Mouse (Mus musculus): ENCODE results near the gene Myef2. TPM values are rescaled to one million over a fixed set of nuclear protein-coding genes. Genes with fewer than 3 reads are reported as not detected.

Gene Myef2
- polyA plus RNA-seq (2012; ENCODE audit: insufficient read depth, insufficient read length, low replicate concordance, missing spikeins): 262 TPM in 1 of 2 replicates, not detected in the other

DNA sequence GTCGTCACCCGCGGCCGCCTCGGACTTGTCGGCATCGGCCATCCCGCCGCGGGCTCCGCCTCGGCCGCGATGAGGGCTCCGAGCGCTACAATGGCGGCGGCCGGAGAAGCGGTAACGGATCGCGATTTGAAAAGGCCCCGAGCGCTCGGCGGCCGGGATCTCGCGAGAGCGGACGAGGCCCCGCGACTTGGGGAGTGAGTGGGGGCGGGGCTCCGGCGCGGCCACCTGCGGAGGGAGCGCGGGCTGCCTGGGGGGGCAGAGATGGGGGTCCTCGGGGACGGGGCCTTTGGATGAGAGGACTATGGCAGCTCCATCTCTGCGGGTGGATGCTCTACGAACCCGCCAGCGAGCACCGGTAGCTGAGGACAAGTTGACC, at the start of gene Myef2:
Gene Myef2, minus strand, starts transcription at position 185 of the 376 bp plus-strand sequence.
- under 1% methylated on average over 48 of the region's 48 CpGs for WGBS
- Histone ChIP-seq H3K4me3 (ENCODE audit: insufficient read depth, low read depth, low read length) (peak within 1 kb of the TSS; percentile 83), H3K27ac (ENCODE audit: insufficient read depth, low read depth, low read length) (peak within 1 kb of the TSS; percentile 88), H3K4me1 (ENCODE audit: control insufficient read depth, insufficient read depth, low read length) (no peaks in the 10 kb centered on the region)
- no peak for TF ChIP-seq CTCF (IDR thresholded peaks at IDR 0.05; ENCODE audit: insufficient read depth, low read depth, low read length)
- TF ChIP-seq POLR2A (IDR thresholded peaks at IDR 0.05; ENCODE audit: insufficient read depth, low read depth, low read length): no peak

DNA sequence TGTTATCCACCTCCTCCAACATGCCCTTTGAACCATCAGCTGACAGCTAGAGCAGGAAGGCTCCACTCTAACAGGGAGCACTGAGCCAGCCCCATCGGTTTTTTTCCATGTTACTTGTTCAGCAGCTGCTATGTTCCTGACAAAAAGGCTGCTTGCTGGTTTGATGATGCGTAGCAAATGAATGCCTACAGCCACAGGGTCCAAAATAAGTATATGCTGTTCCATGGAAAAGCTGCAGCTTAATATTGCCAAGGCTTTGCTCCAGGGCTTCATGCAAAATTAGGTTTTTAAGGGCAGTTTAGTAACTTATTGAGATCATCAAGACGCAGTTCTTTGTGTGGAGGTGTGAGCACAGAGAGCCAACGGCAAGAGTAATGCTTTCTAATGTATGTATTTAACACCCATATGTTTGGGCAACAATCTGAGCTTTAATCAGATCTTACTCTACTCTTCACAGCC, 38.6 kb upstream of the Myef2 start:
- H3K4me1 ChIP-seq (ENCODE audit: control insufficient read depth, insufficient read depth, low read length): no peaks in the 10 kb centered on the region
- 30% methylated on average over 4 of the region's 4 CpGs for WGBS
- H3K27ac ChIP-seq (ENCODE audit: insufficient read depth, low read depth, low read length): no peak overlapping the region
- TF ChIP-seq CTCF (IDR thresholded peaks at IDR 0.05; ENCODE audit: insufficient read depth, low read depth, low read length) (no peak), POLR2A (IDR thresholded peaks at IDR 0.05; ENCODE audit: insufficient read depth, low read depth, low read length) (no peak)
- H3K4me3 ChIP-seq (ENCODE audit: insufficient read depth, low read depth, low read length): no peak overlapping the region

DNA sequence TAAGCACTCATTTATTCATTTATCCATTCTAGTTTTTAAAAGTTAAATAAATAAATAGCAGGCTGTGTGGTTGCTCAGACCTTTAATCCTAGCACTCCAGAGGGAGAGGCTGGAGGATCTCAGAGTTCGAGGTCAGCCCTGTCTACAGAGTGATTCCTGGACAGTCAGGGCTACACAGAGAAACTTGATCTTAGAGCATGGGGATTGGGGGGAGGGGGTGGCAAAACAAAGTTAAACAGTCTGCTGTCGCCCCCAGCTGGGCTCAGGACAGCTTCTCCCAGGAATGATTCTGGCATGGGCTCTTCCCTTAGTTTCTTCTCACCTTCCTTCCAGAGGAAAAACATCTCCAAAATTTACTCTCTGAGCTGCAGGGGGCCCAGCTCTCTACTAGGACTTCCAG, 32.0 kb upstream of the Myef2 start:
- H3K4me1 ChIP-seq (ENCODE audit: control insufficient read depth, insufficient read depth, low read length): no peaks in the 10 kb centered on the region
- 39% methylated on average over 2 of the region's 2 CpGs for WGBS
- H3K4me3 ChIP-seq (ENCODE audit: insufficient read depth, low read depth, low read length): no peak overlapping the region
- H3K27ac ChIP-seq (ENCODE audit: insufficient read depth, low read depth, low read length): no peak overlapping the region
- TF ChIP-seq POLR2A (IDR thresholded peaks at IDR 0.05; ENCODE audit: insufficient read depth, low read depth, low read length) (no peak), CTCF (IDR thresholded peaks at IDR 0.05; ENCODE audit: insufficient read depth, low read depth, low read length) (no peak)

DNA sequence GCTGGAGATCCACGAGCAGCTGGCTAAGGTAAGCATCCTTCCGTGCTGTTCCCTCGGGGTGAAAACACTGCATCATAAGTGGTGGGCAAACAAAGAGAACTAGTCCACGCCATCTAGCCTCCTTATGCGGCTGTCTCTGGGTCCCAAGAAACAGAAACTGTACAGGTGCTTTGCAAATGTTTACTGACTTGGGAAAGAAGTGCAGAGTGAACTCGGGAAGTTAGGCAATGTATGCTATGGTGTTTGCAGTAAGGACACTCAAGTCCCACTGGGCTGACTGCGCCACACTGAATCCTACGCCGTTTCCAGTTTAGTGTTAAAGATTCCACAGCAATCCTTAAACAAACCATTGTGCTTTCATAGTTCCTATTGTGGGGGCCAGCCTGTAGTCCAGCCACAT, 30.8 kb upstream of the Myef2 start:
- H3K4me3 ChIP-seq (ENCODE audit: insufficient read depth, low read depth, low read length): no peak overlapping the region
- WGBS: 89% methylated on average over 9 of the region's 9 CpGs

DNA sequence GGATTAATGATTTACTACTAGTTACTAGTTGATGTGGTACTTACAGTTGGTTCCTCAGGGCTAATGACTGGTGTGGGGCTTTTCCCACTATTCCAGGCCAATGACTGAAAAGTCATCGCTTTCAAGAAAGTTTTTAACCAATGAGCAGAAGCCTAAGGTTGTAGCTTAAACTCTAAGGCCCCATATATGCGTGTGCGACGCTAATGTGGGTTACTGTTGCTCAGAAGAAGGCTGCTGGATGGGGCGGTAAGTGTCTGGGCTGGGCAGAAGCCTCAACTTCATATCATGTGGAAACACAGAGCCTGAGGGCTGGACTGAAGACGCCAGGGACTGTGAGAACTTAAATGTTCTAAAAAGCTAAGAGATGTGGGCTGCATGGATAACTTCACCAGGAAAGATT, 28.9 kb upstream of the Myef2 start, which contains the start of gene Slc12a1:
Gene Slc12a1, plus strand, starts transcription at position 118 of the 400 bp plus-strand sequence.
- Histone ChIP-seq H3K27ac (ENCODE audit: insufficient read depth, low read depth, low read length) (no peak within 1 kb of the TSS), H3K4me1 (ENCODE audit: control insufficient read depth, insufficient read depth, low read length) (no peaks in the 10 kb centered on the region), H3K4me3 (ENCODE audit: insufficient read depth, low read depth, low read length) (no peak within 1 kb of the TSS)
- TF ChIP-seq POLR2A (IDR thresholded peaks at IDR 0.05; ENCODE audit: insufficient read depth, low read depth, low read length) (no peak), CTCF (IDR thresholded peaks at IDR 0.05; ENCODE audit: insufficient read depth, low read depth, low read length) (no peak)
- 95% methylated on average over 6 of the region's 6 CpGs for WGBS

More for the DNA sequence above, 30.8 kb upstream of the Myef2 start:
- no peaks in the 10 kb centered on the region for H3K4me1 ChIP-seq (ENCODE audit: control insufficient read depth, insufficient read depth, low read length)
- H3K27ac ChIP-seq (ENCODE audit: insufficient read depth, low read depth, low read length): no peak overlapping the region
- TF ChIP-seq POLR2A (IDR thresholded peaks at IDR 0.05; ENCODE audit: insufficient read depth, low read depth, low read length) (no peak), CTCF (IDR thresholded peaks at IDR 0.05; ENCODE audit: insufficient read depth, low read depth, low read length) (no peak)

DNA sequence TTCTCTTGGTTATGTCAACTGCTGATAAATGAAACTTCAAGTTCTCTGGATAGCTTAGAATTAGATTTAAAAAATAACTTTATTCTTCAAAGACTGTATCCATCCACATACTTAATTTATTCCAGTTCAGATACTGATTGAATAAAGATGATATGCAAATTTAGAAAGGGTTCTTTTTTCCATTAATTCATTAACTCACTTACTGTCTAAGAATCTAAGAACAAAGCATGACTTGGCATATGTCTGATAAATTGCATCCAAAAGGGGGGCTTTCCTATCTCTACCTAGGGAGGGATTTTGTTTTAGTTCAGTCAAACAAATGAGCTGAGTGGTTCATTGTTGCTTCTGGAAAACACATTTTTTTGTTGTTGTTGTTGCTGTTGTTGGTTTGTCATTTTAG, 18.9 kb upstream of the Myef2 start:
- H3K4me1 ChIP-seq (ENCODE audit: control insufficient read depth, insufficient read depth, low read length): no peaks in the 10 kb centered on the region
- no peak overlapping the region for H3K4me3 ChIP-seq (ENCODE audit: insufficient read depth, low read depth, low read length)
- TF ChIP-seq POLR2A (IDR thresholded peaks at IDR 0.05; ENCODE audit: insufficient read depth, low read depth, low read length): no peak
- no peak for TF ChIP-seq CTCF (IDR thresholded peaks at IDR 0.05; ENCODE audit: insufficient read depth, low read depth, low read length)
- no peak overlapping the region for H3K27ac ChIP-seq (ENCODE audit: insufficient read depth, low read depth, low read length)

DNA sequence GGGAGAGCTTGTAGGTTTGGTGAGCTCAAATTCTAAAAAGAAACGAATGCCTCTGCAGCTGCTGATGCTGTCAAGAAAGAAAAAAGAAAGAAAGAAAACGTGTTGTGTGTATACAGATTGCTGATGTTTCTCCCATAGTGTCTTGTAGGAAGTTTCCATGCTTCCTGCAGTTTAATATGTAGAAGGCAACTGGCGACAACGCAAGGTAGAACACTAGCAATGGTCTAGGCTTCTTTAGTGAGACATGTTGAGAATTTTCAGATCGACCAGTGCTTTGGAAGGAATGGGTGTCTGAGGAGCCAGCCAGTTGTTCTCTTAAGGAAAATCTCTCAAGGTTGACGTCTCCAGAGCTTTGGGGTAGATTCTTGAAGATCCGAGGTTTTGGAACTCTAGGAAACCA, 13.4 kb upstream of the Myef2 start:
- no peak overlapping the region for H3K27ac ChIP-seq (ENCODE audit: insufficient read depth, low read depth, low read length)
- 35% methylated on average over 7 of the region's 7 CpGs for WGBS
- TF ChIP-seq POLR2A (IDR thresholded peaks at IDR 0.05; ENCODE audit: insufficient read depth, low read depth, low read length) (no peak), CTCF (IDR thresholded peaks at IDR 0.05; ENCODE audit: insufficient read depth, low read depth, low read length) (no peak)
- H3K4me1 ChIP-seq (ENCODE audit: control insufficient read depth, insufficient read depth, low read length): no peaks in the 10 kb centered on the region
- H3K4me3 ChIP-seq (ENCODE audit: insufficient read depth, low read depth, low read length): peak overlapping the region; percentile 52

DNA sequence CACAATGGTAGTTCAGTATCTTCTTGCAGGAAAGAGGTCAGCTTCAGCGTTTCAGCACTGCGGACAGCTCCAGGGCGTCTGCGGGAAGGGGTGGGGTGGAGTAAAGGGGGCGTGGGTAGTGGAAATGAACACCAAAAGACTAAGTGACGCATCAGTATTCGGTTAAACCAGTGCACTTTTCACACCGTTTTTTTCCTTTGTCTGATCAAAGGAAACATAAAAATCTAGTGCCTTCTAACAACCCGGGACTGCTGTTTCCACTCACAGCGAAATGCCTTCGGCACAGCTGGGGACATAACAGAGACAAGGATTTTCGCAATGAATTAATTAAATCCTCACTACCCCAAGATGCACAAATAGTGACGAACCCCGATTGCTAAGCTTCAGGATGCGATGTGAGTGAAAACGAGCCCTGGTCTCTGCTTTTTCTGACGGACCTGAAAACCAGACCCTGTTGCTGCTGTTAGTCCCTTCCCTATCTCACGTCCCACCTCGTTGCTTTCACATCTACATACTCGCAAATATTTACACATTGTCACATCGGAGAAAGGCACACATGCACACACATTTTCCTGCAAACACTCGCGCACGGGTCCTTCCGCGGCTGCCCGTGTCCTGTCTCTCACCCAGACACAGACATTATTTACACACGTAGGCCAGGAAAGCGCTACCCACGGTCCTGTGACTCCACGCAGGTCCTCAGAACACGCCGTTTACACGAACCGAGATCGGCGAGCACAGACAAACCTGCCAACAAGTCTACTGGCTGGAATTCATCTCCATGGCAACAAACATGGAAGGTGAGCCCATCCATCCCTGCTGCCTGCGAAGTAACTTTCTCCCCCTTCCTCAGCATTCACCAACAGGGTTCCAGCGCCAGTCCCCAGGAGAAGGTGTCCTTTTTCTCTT, 12.7 kb upstream of the Myef2 start, which contains the start of gene Ctxn2:
Gene Ctxn2, plus strand, starts transcription at position 790 of the 909 bp plus-strand sequence.
- Histone ChIP-seq H3K27ac (ENCODE audit: insufficient read depth, low read depth, low read length) (no peak within 1 kb of the TSS), H3K4me3 (ENCODE audit: insufficient read depth, low read depth, low read length) (peak within 1 kb of the TSS; percentile 52), H3K4me1 (ENCODE audit: control insufficient read depth, insufficient read depth, low read length) (no peaks in the 10 kb centered on the region)
- WGBS: under 1% methylated on average over 39 of the region's 39 CpGs
- no peak for TF ChIP-seq CTCF (IDR thresholded peaks at IDR 0.05; ENCODE audit: insufficient read depth, low read depth, low read length)
- TF ChIP-seq POLR2A (IDR thresholded peaks at IDR 0.05; ENCODE audit: insufficient read depth, low read depth, low read length): no peak

DNA sequence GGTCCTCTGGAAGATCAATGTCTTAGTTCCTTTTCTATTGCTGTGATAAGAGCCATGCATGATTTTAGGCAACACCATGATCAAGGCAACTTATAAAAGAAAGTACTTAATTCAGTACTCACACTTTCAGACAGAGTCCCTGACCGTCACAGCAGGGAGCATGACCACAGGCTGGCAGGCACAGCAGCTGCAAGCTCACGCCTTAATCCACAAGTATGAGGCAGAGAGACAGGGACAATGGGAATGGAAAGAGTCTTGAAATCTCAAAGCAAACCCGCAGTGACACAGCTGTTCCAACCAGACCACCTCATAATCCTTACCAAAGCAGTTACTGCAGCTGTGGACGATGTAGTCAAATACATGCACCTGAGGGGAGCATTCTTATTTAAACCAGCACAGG, 10.7 kb upstream of the Myef2 start:
- Histone ChIP-seq H3K27ac (ENCODE audit: insufficient read depth, low read depth, low read length) (no peak overlapping the region), H3K4me1 (ENCODE audit: control insufficient read depth, insufficient read depth, low read length) (no peaks in the 10 kb centered on the region), H3K4me3 (ENCODE audit: insufficient read depth, low read depth, low read length) (no peak overlapping the region)
- TF ChIP-seq CTCF (IDR thresholded peaks at IDR 0.05; ENCODE audit: insufficient read depth, low read depth, low read length) (no peak), POLR2A (IDR thresholded peaks at IDR 0.05; ENCODE audit: insufficient read depth, low read depth, low read length) (no peak)
- WGBS: 54% methylated on average over 4 of the region's 4 CpGs
